Mouse (Mus musculus): ENCODE measurements around the gene Hectd3.

Gene Hectd3

GRCm38 (mm10) chr4:116995131-116995797 is at the start of gene Hectd3:
Hectd3 (plus strand) TSS chr4:116995317.
- peak; percentile 75 for DNase-seq

DNA sequence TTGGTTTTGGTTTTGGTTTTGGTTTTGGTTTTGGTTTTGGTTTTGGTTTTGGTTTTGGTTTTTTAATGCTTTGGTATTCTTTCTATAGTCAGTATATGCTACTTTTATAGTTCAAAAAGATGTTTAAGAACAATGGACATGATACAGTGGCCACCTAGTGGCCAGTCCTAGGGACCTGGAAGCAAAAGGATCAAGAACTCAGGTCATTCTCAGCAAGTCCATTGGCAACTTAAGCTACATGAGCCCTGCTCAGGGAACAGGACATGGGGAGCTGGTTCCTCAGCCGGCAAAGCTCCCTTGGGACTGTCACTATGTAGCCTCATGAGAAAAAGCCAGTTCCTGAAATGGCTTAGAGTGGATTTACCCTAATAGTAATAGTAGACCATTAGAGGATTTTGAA is 43.5 kb upstream of the Hectd3 start:
- DNase-seq = no peak

- no peak for DNase-seq
Observed at GRCm38 (mm10) chr4:116954951-116955350, 40.2 kb upstream of the Hectd3 start.

- DNase-seq = no peak
Observed at GRCm38 (mm10) chr4:116976503-116976902, 18.6 kb upstream of the Hectd3 start.

GRCm38 (mm10) chr4:116985681-116986080 is 9.4 kb upstream of the Hectd3 start:
- DNase-seq = no peak

DNA sequence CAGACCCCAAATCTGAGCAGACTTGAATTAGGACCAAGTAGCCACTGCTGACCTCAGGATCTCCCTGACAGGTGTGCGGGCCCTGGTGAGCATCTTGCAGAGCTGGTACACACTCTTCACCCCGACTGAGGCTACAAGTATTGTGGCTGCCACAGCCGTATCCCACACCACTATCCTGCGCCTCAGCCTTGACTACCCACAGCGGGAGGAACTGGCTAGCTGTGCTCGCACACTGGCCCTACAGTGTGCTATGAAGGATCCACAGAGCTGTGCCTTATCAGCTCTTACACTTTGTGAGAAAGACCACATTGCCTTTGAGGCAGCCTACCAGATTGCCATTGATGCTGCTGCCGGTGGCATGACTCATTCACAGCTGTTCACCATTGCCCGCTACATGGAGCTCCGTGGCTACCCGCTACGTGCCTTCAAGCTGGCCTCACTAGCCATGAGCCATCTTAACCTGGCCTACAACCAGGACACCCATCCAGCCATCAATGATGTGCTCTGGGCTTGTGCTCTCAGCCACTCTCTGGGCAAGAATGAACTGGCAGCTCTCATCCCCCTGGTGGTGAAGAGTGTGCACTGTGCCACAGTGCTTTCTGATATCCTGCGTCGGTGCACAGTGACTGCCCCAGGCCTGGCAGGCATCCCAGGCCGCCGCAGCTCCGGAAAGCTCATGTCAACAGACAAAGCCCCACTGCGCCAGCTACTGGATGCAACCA is 8.6 kb upstream of the Hectd3 start:
- peak; percentile 80 for DNase-seq

DNA sequence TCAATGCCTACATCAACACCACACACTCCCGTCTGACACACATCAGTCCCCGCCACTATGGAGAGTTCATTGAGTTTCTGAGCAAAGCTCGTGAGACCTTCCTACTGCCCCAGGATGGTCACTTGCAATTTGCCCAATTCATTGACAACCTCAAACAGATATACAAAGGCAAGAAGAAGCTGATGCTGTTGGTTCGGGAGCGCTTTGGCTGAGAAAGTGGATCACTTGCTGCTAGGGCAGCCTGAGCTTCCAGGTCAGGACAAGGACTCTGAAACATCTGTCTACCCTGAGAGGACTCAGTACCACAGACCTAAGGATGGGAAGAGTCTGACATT is 8.0 kb upstream of the Hectd3 start:
- DNase-seq = no peak

GRCm38 (mm10) chr4:116989731-116990130 is 5.4 kb upstream of the Hectd3 start:
- no peak for DNase-seq

DNA sequence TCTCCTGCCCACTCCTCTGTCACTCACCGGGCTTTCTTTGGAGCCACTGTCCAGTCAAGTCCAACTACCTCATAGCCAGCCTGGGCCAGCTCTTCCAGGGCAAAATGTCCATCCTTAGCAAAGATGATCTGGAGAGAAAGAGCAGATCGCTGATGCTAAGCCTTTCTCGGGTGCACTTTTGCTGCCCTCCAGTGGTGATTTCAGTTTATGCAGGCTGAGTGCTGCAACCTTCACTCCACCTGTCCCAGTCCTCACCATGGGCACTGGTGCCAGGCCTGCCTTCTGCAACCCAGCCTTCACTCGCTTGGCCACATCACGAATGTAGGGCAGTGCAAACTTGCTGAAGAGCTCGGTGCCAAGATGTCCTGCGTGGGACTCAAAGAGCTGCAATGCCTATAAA is 3.8 kb upstream of the Hectd3 start:
- peak; percentile 88 for DNase-seq

DNA sequence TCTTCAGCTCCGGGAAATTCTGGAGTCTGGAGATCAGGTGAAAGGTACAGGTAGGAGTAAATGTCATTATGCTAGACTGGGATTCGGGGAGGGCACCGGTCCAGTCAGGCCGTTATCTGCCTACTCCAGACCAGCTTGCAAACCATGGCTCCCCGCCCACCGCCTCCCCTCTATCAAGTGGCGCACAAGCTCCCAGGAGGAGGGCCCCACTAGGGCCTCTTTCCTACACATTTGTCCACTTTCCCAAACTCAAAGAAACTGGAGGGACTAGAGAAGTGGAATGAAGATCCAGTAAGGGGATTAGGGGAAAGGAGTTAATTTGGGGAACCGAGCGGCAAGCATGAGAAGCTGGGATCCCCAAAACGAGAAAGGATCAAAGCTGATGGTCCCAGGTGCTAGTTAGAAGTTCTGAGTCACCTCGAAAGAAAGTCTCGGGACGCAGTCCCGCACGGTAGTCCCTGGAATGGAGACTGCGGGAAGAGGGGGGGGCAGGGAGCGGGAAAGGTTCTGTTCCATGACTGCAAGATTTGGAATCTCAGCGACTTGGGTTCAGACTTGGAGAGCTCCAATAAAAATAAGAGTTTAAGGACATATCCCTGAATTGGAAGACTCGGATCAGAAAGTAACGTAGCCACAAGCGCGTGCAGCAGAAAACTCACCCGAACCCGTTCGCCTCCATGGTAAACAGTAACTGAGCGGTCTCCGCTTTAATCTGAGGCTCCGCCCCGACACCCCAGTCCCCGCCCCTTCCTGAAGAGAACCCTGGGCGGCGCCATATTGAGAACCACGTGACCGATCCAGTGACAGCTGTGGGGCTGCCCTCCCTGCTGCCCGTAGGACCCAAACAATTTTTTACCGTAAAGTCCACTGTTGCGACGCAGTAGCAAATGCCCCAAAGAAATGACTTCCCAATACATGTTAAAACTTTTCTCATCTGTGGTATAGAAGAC is 1.2 kb upstream of the Hectd3 start, which contains the start of gene Urod:
Gene Urod, minus strand, starts transcription at position 742 of the 950 bp plus-strand sequence.
- DNase-seq = peak; percentile 96

- DNase-seq = peak; percentile 68
Observed at GRCm38 (mm10) chr4:116995798-116996135, 650 bp downstream of the Hectd3 start.

DNA sequence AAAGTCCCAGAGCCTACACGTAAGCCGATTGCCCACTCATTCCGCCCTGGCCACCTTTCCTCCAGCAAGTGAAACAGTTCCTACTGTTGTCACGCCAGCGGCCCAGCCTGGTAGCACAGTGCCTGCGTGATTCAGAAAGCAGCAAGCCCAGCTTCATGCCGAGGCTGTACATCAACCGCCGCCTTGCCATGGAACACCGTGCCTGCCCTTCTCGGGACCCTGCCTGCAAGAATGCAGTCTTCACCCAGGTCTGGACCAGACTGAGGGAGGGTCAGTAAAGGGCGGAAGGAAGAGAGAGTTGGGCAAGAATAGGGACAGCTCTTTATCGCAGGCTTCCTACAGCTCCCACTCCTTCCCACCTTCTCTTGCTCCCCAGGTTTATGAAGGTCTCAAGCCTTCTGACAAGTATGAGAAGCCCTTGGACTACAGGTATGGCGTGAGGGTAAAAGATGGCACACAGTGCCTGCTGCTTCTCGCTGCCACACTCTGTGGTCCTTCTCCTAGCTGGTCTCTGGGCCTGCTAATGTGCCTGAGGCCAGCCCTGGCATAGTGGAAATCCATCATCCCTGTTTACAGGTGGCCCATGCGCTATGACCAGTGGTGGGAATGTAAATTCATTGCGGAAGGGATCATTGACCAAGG is 4.5 kb downstream of the Hectd3 start:
- no peak for DNase-seq

DNA sequence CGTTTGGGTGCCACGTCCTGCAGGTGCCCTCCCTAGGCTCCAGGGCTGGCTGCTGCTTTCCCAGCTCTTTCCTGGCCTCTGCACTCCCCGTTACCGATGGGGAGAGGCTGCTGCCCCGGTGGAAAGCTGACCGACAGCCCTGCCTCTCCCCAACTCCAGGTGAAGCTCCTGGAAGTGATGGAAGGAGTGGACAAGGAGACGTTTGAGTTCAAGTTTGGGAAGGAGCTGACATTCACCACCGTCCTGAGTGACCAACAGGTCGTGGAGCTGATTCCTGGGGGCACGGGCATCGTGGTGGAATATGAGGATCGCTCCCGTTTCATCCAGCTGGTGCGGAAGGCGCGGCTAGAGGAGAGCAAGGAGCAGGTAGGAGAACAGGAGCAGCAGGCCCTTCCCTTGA is 6.8 kb downstream of the Hectd3 start:
- DNase-seq = no peak

- DNase-seq = peak; percentile 45
Observed at GRCm38 (mm10) chr4:117002543-117003521, 7.7 kb downstream of the Hectd3 start.

- no peak for DNase-seq
Observed at GRCm38 (mm10) chr4:117004649-117005048, 9.5 kb downstream of the Hectd3 start.

DNA sequence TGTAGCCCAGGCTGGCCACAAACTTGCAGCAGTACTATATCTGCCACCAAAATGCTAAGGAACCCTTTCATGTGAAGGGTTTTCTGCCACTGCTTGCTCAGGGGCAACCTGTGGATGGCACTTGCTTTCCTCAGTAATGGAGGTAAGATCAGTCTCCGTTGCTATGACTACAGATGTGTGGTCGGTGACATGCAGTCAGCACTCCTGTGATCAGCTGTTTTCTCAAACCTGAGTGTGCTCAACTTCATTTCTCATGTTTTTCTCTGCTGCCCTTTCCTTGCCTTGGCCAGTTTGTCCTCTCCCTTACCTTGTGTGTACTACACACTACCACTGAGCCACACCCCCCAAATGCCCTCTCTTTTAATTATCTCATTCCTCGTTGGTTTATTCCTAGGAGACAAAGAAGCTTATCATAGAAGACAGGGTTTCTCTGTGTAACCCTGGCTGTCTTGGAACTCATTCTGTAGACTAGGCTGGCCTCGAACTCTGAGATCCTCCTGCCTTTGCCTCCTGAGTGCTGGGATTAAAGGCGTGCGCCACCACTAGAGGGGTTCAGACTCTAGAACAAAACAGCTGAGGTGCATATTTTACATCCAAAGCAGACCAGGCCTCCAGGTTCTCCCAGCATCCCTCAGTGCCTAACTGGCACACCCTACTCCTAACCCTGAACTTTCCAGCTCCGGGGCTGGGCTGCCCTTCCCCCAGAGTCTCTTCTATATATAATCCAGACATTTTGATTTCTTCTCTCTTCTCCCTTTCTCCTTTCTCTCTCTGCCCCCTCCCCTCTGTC is 10.7 kb downstream of the Hectd3 start:
- no peak for DNase-seq

- DNase-seq = no peak
Observed at GRCm38 (mm10) chr4:117007058-117007457, 11.9 kb downstream of the Hectd3 start.

- DNase-seq = no peak
Observed at GRCm38 (mm10) chr4:117010231-117010630, 15.1 kb downstream of the Hectd3 start.

- DNase-seq = no peak
Observed at GRCm38 (mm10) chr4:117013596-117013995, 18.5 kb downstream of the Hectd3 start.

- DNase-seq = no peak
Observed at GRCm38 (mm10) chr4:117014901-117015415, 19.8 kb downstream of the Hectd3 start.

GRCm38 (mm10) chr4:117017738-117018137 is 22.6 kb downstream of the Hectd3 start:
- no peak for DNase-seq
